Mouse (Mus musculus) heart, adult 9 months (tissue): ENCODE data around the gene Ythdc1.
"Not testable (repeated sequence)": the region's sequence is repeated elsewhere in the genome, so short reads cannot be mapped to it uniquely, and the experiment has no call there.

Experiments
- DNase-seq, 2 experiments: peaks; one replicate each; pipeline ENCODE4 v3.0.0; 2022; ENCODE audit warnings: low spot score in 2 of 2

Gene Ythdc1

GRCm38 (mm10) chr5:86803962-86804940 lies at the start of gene Ythdc1:
Ythdc1 (plus strand) TSS chr5:86804221.
- peak; percentile 92 to 93 for DNase-seq

GRCm38 (mm10) chr5:86769015-86769658 lies 34.9 kb upstream of the Ythdc1 start:
- DNase-seq = no peak

DNA sequence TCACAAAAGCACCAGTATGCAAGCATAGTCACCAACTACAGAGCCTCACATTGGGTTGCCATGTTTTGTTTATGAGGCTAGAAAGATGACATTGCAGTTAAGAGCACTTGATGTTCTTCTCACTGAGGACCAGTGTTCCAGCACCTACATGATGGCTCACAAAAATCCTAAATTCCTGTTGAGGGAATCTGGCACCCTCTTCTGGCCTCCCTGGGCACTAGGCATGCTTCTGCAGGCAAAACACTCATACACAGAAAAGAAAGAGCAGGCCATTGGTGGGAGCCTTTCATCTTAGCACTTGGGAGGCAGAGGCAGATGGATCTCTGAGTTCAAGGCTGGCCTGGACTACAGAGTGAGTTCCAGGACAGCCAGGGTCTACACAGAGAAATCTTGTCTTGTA lies 33.0 kb upstream of the Ythdc1 start:
- no peak for DNase-seq

DNA sequence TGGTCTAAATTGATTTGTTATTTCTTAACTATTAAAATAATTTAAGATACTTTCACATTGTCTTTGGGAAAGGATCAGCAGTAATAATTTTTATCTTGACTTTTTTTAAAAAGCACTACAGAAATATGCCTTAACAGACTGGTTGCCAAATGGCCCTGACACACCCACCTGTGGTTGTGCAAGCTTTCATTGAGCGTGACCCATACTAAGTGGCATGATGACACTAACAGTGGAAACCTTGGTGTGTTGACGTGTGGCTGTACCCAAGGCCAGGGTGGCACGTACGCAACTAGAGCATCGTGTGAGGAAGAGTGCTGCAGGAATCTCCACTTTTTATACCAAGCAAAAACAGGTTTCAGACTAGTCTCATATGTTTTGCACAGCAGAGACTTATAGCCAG lies 27.1 kb upstream of the Ythdc1 start:
- no peak for DNase-seq

DNA sequence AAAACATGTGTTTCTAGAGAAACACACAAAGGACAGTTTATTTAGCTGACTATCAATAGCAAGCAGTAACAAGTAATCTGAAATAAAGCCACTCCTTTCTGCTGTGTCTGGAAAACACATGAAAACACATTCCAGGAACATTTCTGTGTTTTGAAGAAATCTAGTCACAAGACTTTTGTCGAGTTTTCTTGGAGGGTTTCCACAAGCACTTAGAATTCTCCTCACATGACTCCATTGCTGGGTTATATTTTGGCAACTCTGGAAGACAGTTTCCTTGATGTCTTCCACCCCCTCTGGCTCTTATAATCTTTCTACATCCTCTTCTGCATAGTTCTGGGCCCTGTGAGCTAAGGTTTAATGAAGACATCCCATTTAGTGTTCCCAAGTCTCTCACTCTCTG lies 25.6 kb upstream of the Ythdc1 start:
- DNase-seq = no peak

GRCm38 (mm10) chr5:86783059-86783458 lies 21.0 kb upstream of the Ythdc1 start:
- no peak for DNase-seq

DNA sequence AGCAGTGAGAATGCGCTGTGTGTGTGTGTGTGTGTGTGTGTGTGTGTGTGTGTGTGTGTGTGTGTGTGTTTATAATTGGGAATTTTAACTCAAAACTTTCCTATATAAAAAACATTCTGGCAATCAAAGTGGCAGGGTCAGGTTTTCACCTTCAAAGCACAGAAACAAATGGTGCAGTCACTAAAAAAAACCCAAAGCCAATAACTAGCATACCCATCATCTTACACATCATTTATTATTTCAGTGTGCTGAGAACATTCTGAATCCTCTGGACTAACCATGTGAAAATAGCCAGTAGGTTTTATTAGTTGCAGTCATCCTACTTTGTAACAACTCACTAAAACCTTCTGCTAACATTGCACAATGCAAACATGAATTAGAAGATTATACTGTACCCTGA lies 19.8 kb upstream of the Ythdc1 start:
- no peak for DNase-seq

GRCm38 (mm10) chr5:86786798-86787197 lies 17.2 kb upstream of the Ythdc1 start:
- DNase-seq = no peak

DNA sequence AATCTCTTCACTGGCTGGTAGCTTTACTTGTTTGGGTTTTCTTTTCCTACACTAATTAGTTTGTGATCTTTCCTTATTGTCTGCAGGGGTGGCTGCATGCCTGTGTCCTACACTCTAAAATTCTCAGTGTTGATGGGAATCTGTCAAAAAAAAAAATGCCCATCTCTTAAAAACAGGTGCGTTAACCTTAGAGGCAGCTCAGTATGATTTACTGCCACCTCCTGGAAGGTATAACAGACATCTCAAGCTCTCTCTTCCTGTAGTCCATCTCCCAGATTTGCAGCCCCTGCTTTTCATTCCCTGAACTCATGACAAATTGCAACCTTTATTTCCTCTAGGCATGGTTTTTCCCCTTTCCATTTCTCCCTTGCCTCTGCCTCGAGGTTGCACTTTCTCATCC lies 14.1 kb upstream of the Ythdc1 start:
- no peak for DNase-seq

DNA sequence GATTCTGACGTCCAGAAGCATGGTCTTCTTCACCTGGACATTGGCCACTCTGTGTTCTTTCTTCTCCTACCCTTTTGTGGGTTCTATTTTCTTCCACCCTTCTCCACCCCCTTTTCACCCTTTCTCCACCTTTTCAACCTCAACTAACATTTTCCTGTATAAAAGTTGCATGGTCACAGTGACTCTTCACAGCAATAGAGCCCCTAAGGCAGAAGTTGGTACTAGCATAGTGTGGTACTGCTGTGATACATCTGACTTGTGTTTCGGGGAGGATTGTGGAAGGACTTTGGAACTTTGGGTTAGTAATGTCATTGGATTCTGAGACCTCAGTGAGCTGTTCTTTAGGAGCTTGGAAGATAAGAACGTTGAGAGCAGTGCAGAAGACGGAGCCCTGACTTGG lies 11.8 kb upstream of the Ythdc1 start:
- DNase-seq = no peak

GRCm38 (mm10) chr5:86792807-86793206 lies 11.2 kb upstream of the Ythdc1 start:
- no peak for DNase-seq

DNA sequence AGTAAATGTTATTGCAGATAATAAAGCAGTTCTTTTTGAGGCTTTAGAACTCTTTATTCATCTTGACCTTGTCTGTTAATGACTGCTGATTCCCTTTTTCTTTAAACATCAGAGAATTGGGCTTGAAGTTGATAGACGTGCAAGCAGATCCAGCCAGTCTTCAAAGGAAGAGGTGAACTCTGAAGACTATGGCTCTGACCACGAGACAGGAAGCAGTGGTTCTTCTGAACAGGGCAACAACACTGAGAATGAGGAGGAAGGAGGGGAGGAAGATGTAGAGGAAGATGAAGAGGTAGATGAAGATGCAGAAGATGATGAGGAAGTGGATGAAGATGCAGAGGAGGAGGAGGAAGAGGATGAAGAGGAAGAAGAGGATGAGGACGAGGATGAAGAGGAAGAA lies 12.8 kb downstream of the Ythdc1 start:
- no peak for DNase-seq

GRCm38 (mm10) chr5:86836378-86836777 lies 32.4 kb downstream of the Ythdc1 start:
- not testable (repeated sequence) for DNase-seq

- no peak for DNase-seq
Measured at GRCm38 (mm10) chr5:86838110-86838509, 34.1 kb downstream of the Ythdc1 start.

DNA sequence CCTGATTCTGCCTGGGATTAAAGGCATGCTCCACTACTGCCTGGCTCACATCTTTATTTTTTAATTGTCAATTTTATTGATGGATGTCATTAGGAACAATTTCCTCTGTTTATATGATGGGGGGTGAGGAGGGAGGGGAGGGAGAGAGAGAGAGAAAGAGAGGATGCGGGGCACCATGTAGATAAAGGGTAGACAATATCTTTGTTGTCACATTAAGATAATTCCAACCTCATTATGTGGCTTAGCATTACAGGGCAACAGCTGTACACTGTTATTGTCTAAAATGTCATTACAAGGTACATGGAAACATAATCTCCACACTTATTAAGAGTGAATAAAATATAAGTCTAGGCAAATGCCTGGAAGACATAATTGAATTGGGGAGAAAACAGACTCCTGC lies 35.5 kb downstream of the Ythdc1 start:
- no peak for DNase-seq

- DNase-seq = no peak
Measured at GRCm38 (mm10) chr5:86840207-86840606, 36.2 kb downstream of the Ythdc1 start.

DNA sequence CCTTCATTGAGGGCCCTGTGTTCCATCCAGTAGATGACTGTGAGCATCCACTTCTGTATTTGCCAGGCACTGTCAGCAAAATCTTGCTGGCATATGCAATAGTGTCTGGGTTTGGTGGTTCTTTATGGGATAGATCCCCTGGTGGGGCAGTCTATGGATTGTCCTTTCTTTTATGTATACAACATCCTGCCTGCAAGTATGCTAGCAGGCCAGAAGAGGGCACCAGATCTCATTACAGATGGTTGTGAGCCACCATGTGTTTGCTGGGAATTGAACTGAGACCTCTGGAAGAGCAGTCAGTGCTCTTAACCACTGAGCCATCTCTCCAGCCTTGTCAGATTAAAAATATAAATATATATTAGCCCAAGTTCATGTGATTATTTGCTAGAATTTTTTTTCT lies 37.2 kb downstream of the Ythdc1 start:
- not testable (repeated sequence) for DNase-seq

DNA sequence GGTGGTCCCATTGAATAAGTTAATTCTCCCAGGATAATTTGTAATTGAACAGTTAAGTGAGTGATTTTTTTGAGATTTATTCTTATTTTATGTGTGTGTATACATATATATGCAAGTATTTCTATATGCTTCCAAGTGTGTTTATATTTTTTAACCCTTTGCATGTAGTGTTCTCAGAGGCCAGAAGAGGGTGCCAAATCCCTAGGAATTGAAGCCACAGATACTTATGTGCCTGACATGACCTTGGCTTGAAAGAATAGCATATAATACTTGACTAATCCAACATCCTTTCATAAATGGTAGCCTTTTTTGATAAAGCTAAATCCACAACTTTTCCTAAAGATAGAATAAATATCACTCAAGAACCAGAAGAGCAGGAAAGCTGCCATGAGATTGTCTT lies 46.1 kb downstream of the Ythdc1 start:
- no peak for DNase-seq

DNA sequence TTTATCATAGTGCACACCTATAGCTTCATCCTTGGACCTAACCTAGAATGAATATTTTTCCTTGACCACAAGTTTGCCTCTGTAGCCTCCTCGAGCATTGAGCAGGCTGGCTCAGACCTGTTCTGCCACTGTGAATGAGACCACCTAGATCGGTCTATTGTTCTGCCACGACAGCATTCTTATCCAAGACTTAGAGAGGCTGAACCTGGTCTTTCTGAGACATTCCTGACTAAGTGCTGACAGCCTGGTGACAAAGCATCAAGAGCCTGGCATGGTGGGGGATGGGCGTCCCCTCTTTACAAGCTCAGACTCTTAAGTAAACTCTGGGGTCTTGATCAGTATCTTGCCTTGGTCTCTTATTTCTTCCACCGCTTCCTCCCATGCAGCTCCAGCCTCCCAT lies 47.6 kb downstream of the Ythdc1 start:
- DNase-seq = no peak

DNA sequence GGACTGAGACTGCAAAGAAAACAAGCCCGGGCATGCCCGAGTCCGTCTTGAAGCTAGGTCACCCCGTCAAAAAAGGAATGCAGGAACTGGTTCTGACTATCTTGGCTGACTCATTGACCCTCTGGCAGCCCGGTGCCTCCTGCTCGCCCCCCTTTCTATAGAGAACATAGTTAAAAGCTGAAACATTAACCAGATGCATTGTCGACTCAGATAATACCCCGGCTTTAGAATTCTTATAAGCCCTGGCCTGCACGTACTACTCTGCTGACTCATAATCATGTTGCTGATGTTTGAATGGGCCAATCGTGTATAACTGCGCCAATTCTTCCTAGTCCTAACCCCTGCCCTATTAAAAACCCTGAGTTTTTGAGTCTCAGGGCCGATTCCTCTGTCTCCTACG lies 52.5 kb downstream of the Ythdc1 start:
- not testable (repeated sequence) for DNase-seq

DNA sequence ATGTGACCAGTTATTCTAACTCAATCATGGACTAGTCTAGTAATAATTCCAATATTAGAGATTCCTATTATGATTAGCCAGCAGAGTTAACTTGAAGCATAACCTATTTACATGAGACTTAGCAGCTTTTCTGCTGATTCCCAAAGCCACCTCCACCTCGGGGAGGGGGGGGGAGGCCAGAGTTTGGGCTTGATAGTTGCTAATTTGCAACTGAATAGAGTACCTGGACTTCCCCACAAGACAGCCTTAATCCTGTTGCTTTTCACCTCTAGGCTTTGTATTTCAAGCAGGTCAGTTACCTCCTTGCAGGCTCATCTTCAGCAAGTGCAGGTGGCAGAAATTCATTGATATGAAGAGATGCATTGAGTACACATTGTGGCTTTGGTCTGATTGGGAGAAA lies 53.7 kb downstream of the Ythdc1 start:
- DNase-seq = no peak

DNA sequence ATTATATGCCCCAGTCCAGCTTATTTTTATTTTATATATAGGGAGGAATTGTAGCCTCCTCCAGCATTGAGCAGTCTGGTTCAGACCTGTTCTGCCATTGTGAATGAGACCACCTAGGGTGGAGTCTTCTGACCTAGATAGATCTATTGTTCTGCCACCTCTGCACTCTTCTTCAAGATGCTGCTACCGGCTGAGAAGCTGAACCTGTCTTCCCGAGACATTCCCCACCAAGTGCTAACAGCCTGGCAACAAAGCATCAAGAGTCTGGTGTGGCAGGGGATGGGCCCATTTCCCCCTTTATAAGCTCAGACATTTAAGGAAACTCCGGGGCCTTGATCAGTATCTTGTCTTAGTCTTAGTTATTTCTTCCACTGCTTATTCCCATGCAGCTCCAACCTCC lies 54.3 kb downstream of the Ythdc1 start:
- no peak for DNase-seq

DNA sequence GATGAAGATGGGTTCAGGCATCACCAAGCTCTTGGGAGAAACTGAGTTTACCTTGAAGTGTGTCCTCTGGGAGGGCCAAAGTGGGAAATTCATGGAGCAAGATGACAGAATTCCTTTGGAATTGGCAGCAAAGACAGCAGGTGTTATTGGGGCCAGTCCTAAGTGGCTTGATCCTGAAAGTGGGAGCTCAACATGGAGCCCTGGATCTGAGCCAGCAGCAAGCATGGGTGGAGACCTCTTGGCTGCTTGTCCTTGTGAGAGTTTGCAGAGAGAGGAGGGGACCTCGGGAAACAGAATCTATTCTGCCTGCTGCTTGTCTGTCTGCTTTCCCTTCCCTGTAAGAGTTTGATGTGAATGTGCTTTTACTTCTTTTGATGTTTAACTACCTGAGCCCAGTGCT lies 67.9 kb downstream of the Ythdc1 start:
- DNase-seq = no peak
